Mouse (Mus musculus) neural tube, embryonic 10.5 days (tissue): ENCODE measurements at regions not wholly inside any gene's neighbourhood (a gene's known extent, or its start where the extent isn't known, plus 50 kb on each side); places are given as distances from the start of the nearest gene placed in this dataset.

Experiments used
- DNase-seq: peaks from one replicate; pipeline ENCODE4 v3.0.0-alpha.2; 2017; ENCODE audit warnings: low spot score; ENCODE audit errors: extremely low spot score

DNA sequence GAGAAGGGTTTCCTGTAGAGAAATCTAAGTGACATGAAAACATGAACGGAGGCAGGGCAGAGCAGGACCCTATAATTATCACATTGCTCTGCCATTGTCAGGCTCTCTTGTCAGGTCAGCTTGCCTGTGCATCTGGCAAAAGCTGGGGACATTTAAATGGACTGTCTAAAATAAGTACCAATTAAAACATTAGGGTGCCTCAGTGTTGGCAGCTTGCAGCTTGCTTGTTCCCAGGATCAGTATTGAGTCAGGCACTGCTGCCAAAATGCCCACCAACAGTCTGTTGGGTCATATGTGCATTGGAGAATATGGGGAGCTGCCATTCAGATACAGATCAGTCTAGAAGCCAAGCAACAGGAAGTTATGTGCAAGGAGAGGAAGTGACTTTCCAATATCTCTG lies 349.5 kb upstream of the B3gat1 start:
- no peak for DNase-seq

DNA sequence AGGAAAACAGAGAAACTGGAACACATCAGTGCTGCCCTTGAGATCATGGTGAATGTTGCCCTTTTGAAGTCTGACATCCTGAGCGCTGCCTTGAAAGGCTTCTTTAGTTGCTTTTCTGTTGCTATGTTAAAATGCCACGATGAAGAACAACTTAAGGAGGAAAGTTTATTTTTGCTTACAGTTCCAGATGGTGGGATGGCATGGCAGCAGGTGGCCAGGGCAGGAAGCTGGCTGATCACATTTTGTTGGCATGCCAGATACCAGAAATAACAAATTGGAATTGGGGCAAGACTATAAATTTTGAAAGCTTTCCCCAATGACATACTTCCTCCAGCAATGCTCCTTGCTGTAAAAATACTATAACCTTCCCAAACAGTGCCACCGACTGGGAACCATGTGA lies 334.9 kb upstream of the B3gat1 start:
- DNase-seq: no peak

DNA sequence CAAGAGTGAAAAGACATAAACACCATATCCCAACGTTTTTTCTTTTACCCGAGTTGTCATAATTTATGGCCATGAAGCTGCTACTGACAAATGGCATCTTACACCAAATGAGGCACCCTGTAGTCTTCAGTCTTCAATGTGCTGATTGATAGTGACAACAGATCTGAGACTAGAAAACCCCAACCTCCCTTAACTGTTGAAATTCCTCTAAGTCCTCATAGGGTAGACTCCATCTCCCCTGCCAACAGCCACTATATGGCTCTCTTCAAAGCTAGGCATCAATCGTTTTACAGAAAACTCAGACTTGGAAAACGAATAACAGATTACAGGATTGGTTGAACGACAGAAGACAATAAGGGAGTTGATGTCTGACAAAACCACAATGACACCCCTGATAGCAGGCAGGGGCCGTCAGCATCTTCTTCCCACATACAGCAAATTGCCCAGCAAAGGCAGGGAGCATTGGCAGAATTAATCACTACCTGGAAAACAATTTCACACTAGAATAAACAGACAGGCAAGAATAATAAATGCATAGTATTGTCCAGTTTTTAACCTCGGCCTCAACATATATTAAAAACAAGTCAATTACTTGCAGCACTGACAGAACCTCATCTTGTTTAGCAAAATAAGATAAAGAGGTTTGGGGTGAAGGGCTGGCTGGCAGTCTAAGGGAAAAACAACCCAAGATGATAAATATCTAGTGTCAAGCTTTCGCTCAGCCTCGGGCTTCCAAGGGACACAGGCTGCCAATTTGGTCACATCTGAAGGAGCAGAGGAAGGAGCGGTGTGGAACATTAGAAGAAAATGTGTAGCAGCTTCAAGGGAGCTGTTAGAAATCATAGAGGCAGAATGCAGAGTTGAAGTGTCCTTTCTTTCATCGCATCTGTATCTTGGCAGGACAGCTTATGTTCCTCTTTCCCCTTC lies 310.4 kb upstream of the B3gat1 start:
- no peak for DNase-seq

DNA sequence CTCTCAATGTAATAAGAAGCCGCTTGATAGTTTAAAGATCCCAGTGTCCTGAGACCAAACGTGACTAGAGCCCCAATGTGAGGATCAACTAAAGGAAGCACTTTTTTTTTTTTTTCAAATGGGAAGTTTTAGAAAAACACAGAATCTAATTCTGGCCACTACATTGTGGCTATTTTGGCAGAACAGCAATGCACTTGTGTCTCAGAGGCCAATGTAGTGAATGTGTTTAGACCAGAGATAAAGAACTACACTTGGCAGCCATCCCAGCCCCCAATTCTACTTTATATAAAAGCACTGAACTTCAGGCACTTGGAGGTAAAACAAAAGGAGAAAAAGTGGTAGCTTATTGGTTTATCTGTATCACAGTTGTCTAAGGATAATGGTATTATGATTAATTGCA lies 298.0 kb upstream of the B3gat1 start:
- DNase-seq: no peak

DNA sequence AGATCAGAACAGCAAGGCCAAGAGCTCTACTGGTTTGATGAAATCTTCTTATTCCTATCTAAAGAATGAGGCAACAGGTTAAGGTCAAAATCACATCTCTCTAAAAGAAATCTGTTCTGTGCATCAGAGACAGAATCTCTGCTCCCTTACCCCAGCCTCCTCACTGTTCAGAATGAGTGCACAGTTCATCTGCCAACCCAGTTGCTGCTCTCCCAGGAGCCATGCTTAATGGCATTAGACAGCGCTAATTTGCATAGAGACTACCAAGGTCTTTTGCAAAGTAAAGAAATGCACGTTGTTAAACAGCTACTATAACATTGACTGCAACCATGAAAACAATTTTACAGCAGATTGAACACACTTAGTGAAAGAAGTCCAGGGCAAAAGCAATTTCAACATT lies 296.3 kb upstream of the B3gat1 start:
- DNase-seq: no peak

DNA sequence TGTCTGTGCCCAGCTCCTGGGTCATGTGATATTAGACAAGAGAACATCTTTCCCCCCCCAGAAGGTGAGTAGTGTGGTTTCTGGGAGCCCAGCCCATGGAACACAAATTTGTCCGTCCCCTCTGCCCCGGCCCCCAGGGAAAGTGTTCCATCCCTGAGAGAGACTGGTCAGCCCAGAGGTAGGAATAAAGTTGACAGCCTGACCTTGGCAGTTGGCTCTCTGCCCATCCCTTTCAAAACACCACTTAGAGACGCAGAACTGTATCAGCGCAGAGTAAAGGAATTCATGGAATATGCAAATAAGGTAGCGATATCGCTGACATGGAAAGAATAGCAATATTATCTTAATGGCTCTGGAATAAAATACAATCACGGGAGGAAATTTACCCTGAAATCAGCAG lies 279.6 kb upstream of the B3gat1 start:
- no peak for DNase-seq

DNA sequence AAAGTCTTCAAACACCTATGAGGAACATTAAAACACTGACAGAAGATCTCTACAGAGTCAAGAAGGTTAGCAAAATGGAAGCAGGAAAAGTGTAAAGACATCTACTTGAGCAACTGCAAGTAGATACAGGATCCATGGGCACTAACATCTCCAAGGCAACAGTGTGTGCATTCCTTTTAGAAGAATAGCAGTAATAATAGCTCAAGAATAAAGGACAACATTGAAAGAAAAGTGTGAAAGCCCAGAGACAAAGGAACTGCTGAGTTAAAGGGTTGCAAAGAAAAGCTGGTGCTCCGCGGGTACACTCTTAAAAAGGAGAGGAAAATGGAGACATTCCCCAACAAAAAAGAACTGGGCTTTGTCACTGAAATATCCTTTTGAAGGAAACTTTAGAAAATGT lies 272.4 kb upstream of the B3gat1 start:
- DNase-seq: no peak

DNA sequence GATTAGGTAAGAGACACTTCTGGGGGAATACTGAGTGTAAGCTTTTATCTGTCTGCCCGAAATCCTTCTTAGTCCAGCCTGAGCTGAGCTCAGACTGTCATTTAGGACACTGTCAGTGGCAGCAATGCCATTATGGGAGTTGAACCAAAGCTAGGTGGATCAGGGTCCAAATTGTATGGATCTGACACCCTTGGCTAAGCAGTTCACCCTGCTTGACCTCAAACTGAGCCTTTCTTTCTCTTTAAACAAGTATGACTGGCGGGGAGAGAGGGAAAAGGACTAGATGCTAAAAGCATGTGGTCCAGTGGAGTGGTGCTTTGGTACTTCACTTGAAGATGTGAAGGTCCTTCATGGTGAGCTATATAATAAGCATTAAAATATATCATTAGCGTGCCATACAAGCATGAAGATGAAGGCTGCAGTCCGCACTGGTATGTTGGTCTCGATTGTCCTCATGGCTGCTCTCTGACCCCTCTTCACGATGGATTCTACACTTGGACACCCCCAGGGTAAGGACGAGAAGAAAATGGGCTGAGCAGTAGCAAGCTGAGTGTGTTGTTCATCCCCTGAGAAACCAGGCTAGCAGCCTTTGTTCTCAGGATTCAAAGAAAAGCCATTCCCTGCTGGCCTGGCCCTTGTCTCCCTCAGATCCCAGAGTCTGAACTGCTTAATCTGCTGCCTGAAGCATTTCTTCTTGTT lies 262.7 kb upstream of the B3gat1 start:
- DNase-seq: no peak

DNA sequence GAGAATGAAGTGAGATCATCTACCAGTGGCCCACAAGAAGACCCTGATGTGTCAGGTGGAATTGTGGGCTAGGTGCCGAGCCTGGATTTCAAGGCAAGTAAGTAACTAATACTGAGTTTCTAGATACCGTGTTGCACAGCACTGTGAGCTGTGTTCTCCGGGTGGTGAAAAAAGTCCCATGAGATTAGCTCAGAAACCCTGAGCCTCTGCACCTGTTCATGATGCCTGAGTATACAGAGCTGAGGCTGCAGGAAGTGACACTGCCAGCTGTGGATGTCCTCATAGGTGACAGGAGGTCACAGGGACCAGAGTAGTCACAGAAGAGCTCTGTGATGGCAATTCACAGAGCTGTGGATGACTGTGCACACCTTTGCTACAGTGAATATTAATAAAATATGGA lies 257.2 kb upstream of the B3gat1 start:
- no peak for DNase-seq

DNA sequence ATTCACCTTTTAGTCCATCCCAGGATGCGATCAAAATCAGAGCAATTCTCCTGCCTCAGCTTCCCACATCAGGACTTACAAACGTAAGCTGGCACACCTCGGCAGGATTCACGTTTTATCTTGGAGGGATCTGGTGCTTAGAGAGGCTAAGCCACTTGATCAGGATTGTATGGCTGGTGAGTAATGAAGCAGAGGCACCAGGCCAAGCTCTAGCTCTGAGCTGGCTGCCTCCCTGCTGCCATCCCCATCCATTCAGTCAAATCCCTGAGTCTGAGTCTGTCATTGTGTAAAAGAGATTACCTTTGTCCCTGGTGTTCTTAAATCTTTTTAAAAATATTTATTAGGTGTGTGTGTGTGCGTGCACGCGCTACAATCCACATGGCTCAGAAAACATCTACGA lies 252.6 kb upstream of the B3gat1 start:
- no peak for DNase-seq

DNA sequence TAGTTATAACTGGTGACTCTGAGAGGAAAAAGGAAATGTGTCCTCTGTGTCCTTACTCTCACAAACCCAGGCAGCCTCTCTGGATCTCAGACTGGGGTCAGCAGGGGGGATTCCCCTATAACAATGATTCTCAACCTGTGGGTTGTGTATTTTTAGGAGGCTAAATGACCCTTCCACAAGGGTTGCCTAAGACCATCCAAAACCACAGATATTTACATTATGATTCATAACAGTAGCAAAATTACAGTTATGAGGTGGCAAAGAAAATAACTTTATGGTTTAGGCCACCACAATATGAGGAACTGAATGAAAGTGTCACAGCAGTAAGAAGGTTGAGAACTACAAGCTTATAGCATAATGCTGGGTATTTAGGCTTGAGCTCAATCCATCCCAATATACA lies 251.6 kb upstream of the B3gat1 start:
- DNase-seq: no peak

DNA sequence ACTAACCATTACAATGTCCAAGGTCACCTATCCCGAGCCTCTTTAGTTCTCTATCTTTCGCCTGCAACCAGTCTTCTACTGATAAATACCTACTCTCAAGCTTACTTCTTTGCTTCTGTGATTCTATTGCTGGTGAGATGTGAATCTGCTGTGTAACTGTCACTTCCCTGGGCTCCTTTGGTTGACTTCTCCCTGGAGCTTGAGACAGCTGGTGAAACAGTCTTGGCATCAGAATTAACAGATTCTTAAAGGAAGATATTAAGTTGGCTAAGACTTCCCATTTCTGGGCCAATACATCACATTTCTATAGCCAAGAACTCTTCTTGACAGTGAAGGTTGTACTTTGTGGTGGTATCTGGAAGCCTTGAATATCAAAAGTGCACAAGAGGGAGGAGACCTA lies 239.8 kb upstream of the B3gat1 start:
- DNase-seq: no peak

DNA sequence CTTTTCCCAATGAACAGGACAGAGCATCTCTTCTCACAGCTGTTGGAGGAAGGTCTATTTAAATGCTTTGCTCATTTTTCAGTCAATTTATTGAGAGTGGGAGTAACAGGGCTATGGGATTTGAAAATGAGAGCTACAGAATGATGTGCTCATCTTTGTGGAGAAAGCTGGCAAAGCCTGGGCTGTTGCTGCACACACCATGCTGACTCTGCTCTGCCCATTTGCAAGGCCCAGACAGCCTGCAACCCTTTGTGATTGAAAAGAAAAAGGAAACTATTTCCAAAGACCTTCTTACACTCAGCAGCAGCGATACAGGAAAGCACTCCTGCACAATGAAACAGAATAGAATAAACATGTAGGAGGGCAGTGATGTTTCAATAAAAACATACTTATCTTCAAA lies 231.5 kb upstream of the B3gat1 start:
- DNase-seq: no peak

DNA sequence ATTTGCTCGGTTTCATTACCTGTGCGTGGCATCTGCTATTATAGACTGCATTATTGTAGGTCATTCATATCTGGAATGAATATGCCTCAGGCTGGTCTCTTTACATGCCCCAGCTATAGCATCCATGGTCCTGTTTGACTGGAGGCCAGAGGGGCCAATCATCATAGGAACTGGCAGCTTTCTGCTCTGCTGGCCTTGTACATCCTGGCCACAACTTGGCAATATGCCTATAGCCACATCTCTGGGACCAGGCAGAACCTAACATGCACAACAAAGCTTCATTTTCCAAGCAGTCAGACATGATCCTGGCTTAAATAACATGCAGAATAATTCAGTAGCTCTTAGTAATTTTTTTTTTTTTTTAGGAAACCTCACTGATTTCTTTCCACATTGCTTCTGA lies 227.6 kb upstream of the B3gat1 start:
- no peak for DNase-seq

DNA sequence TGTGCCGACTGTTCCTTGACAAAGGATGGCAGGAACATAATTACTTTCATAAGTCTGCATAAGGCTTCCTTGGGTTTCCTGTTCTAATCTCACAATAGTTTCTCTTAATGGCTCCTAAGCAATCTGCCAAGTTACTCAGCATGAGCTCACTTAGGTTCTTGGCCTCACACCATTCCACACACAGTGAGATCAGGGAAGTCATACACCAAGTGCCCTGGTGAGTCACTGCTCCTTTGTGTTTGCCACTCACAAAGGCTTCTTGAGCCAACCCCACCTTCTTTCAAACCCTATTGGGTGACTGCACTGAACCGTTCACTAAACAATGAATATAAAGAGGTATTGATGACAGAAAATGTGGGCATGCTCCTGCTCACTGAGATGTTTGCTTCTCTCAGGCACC lies 214.9 kb upstream of the B3gat1 start:
- no peak for DNase-seq

DNA sequence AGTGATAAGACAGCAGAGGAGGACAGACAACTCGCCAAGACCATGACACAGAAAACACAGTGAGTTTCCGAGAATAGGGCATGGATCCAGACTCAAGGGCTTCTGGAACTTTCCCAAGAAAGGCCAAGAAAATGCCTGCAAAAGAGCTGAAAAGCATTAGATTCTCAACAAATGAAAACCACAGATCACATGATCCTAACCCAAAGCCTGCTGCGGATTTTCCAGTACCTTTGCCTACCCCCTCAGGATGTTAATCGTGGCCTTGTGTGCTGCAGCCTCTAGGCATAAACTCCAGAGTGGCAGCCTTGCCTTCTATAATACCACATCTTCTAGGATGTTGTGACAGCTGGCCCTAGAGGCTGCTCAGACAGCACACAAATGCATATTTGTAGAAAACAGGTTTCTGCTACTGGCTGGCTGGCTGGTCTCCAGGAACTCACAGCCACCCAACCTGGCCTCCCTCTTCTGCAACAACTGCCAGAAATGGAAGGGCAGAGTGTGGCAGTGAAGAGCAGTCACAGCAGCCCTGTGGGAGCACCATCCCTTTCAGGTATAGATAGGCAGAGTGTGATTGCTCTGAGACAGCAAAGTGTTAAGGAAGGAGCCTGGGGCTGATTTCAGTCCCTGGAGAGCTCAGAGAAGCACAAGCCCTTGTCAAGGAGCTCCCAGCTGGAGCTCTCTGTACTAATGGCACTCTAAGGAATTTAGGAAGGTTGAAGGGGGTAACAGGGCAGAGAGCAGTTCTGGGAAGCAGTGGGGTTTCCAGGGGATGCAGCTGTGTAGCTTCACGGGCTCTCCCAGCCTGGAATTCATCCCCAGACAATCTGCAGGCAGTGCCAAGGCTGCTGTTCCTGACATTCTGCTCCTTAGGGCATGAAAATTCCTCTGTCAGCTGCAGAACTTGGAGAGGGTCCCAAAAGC lies 213.7 kb upstream of the B3gat1 start:
- no peak for DNase-seq

DNA sequence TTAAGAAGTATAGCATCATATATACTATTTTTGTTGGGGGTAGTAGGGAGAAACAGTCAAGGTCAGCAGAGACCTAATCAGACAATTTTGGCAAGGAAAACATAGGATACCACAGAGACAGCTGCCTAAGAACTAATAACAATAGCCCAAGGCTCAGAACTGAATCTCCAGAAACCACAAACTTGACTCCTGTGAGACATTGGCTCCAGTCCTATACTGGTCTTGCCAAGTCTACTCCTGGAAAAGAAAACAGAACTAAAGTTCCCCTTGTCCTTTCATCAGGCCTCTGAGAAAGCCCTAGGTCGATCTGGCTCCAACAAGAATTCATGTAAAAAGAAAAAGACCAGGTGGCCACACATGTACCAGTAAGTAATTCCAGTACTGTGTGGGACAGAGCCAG lies 209.4 kb upstream of the B3gat1 start:
- no peak for DNase-seq

DNA sequence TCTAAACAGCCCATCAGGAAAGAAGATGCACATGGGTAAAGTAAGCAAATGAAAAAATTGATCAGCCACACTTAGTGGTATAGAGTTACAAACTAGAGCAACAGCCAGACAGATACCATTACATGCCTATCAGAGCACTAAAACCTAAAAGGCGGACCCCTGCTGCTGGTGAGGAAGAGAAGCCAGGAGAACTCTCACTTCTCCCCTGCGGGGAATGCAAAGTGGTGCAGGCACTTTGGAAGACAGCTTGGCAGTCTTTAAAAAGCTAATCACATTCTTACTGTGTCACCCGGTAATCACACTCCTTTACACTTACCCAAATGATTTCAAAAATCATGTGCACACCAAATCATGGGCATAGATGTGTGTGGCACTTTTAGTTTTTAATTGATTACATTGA lies 204.8 kb upstream of the B3gat1 start:
- DNase-seq: peak; percentile 14

DNA sequence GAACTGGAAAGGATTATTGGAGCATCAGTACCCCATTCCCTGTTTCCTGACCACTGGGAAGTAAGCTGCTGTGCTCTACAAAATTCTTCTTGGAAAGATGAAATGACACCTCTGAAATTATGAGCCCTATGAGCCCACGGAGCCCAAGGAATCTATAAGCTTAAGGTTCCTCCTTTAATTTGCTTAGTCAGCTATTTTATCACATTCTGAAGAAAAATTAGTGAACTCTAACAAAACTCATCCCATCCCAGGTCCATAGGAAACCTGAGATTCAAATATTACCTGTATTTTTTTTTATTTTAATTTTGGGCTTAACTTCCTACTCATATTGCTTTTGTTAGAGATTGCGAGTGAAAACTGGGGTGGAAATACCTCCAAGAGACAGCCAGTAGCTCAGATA lies 194.5 kb upstream of the B3gat1 start:
- no peak for DNase-seq

DNA sequence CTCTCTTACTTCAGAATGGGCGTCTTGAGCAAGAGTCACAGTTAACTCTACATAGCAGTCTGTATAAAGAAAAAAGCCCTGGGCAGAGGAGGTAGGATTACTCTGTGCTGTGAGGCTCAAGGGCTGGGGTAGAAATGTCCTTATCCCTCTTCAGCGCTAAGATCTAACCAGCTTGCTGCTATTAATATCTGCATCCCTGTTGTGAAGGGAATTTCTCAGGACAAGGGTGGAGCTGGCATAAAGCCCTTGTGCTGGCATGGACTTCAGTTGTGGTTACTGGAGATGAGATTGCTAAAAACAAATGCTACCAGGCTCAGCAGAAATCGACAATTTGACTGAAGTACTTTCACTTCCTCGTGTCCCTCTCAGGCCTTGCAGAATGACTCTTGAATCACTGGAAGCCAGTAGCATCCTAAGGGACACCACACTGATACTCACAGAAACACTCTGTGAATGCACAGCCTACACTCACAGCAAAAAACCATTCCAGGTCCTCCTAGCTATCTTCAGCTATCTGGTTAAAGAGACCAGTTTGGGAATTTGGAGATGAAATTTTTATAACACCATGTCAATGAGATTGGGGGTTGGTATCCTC lies 185.1 kb upstream of the B3gat1 start:
- DNase-seq: no peak

DNA sequence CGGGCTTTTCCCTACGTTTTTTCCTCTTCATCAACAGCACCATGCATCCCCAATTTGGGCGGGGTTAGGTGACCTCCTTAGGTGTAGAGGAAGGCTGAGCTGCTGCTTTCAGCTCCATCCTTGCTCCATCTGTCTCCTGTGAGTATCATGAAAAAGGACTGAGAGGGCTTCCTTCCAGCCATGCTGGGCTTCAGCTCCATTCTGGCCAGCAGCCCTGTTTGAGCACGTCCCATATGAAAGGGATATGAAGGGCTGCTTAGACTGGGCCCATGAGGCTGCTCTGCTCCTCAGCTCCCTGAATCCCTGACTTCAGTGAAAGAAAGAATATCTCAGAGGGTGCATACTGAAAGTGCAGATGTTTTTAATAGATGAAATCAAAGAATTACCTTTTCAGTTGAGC lies 184.4 kb upstream of the B3gat1 start:
- no peak for DNase-seq

DNA sequence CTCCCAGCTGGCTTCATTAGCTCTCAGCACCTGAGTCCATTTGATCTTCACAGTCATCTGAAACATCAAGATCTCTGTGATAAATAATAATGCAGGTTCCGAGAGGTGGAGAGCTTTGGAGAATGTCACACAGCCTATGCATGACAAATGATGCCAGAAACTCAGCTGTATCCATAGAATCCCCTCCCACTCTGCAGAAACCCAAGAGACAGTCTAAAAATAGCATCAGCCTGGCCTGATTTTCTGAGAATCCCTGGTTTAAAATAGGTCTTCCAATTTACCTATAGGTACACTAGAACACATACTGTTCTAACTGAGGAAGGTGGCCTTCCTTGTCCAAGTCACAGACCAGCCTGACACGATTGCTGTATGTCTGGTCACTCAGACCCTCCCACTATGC lies 184.0 kb upstream of the B3gat1 start:
- DNase-seq: no peak
